Mouse (Mus musculus): ENCODE measurements around the gene Pfkl. TPM values are rescaled to one million over a fixed set of nuclear protein-coding genes. Genes with fewer than 3 reads are reported as not detected.
"Not testable (repeated sequence)": the region's sequence is repeated elsewhere in the genome, so short reads cannot be mapped to it uniquely, and the experiment has no call there.

The Pfkl gene
- total RNA-seq, 2 experiments from 2014 or later: 6.0 to 8.6 TPM

DNA sequence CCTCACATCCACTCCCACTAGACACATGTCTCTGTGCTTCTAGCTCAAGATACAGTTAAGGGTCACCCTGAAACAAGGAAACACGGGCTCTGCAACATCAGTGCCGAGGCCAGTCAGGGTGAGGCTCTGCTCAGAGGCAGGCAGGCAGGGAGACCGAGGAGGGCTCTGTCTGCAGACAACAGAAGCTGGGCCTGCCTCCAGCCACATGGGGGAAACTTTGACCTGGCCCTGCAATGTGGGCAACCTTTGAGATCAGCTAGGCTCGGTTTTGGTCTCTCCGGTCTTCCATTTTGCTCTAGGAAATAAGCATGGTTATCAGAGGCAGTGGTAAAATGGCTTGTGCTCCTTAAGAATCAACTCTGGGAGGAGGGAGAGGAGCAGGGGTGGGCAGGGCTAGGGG lies 6.5 kb upstream of the Pfkl start:
- intact Hi-C loops (cut with DNase I): loop anchor here (5.0 kb wide), 1 partner anchor 34 kb away; no protein-coding TSS in a partner anchor

DNA sequence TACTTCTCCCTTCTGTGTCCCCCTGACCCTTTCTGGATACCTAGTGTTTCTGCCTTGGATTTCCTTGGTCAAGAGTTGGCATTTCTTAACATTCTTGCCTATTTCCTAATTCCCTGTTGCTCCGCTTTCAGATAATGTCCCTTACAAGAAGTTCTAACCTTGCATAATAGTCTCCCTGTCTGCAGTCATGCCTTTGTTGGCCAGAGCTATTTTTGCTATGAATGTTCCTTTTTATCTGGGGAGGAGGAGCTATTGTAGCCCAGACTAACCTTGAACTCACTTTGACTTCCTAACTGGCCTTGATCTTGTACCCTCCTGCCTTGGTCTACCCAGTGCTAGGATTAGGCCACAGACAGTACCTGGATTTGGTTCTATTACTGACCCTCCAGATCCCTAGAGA lies 5.6 kb upstream of the Pfkl start:
- intact Hi-C loops (cut with DNase I): loop anchor here (5.0 kb wide), 1 partner anchor 33 kb away; no protein-coding TSS in a partner anchor
- DNase-seq: no peak

More for the DNA sequence above, 6.5 kb upstream of the Pfkl start:
- no peak for DNase-seq

DNA sequence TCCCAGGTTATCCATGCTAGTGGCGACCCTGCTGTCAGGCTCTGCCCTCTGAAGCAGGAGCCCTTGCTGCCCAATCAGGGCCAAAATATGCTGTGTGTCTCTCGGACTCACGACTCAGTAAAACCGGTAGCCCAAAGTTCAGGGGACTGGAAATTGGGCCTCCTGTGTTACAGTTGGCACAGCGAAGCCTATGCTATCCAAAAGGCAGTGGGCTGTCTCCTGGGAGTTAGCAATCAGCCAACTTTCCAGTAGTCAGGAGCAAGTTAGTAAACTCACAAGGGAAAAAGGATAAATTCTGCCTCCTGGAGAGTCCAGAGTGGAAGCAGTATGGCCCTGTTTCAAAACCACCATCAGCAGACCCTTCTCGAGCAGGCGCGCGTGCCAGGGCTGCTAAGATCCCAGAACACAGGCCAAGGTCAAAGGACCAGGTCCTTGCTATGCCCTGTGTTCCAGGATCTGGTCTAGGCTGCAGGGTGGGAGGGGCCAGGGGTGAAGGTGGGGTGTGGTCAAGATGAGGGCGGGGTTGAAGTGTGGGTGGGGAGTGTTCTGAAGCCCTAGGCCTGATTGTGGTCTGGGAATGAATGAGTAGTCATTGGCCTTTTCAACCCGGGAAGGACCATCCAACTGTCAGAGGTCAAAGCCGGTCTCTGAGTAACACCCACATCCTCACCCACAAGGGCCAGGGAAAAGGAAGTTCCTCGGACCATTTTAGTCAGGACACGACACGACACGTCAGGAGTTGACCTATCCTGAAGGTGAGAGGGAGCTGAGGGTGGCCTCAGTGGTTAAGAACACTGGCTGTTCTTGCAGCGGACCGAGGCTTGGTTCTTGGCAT lies 3.0 kb upstream of the Pfkl start:
- intact Hi-C loops (cut with DNase I): no loop called here
- no peak for DNase-seq

DNA sequence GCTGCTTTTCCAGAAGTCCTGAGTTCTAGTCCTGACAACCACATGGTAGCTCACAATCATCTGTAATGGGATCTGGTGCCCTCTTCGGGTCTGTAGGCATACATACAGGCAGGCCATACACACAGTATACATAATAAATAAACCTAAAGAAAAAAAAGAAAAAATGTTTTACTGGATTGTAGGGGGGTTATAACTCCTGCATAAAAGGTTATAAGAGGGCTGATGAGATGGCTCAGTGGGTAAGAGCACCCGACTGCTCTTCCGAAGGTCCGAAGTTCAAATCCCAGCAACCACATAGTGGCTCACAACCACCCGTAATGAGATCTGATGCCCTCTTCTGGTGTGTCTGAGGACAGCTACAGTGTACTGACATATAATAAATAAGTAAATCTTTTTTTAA lies 1.2 kb upstream of the Pfkl start:
- DNase-seq; intact Hi-C loops (cut with DNase I): not testable (repeated sequence)

DNA sequence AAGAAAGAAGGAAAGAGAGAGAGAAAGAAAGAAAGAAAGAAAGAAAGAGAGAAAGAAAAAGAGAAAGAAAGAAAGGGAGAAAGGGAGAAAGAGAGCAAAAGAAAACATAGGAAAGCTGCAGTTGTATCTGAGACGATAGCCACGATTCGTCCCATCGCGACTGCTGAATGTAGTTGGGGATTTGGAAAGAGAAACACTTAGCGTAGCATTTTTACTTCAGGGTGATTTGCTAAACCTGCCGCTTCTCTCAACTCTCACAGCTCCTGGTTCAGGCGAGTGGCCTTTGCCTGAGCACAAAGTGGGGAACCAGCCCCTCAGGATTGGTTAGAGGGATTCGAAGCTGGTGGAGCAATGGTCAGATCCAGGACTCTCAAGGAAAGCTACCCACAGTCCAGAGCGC lies 452 bp upstream of the Pfkl start:
- no peak for DNase-seq
- intact Hi-C loops (cut with DNase I): no loop called here

DNA sequence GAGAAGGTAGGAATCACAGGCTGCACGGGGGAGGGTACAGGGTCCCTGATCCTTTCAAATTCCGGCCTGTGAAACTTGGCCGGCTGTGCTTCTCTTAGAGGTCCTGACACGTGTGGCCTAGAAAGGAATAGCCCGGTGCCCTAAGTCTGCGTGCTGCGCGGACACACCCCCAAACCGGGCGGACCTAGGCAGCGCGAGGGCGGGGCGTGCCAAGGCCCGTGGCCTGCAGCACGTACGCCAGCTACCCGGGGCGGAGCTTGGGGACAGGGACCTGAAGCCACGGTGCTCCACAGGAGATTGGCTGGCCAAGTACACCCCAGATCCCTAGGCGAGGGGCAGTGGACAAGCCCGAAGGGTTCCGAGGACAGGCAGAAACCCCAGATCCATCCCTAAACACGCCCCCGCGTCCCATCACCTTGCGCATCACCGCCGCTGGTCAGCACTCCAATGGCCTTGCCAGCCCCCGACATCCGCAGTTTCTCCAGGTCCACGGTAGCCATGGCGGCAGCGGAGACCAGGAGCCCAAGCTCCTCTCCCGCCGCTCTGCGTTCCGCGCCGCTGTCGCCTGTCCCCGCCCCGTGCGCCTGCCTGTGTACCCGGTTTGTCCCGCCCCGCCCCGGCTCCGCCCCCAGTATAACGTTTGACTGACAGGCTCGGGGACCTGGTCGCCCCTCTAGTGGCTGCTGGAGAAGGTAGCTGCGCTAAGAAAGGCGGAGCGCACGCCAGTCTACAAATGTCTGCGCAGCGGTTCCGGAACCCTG lies 519 bp downstream of the Pfkl start:
- intact Hi-C loops (cut with DNase I): no loop called here

DNA sequence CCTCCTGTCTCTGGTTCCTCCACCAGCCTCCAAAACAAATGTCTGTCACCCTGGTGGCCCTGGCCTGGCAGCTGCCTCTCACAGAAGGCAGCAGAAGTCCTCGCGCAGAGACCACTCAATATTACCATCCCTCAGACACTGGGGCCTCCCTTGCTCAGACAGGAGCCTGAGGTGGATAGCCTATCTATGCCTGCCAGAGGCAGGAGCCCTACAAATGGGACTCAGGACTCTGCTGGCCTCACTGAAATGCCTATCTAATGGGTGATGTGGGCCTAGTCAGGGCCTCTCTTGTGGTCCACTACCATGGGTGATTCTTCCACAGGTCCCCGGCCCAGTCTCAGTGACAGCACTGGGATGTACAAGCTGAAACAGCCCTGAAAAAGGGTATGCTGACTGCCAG lies 1.7 kb downstream of the Pfkl start:
- intact Hi-C loops (cut with DNase I): no loop called here
- no peak for DNase-seq

More for the DNA sequence above, 519 bp downstream of the Pfkl start:
- peak; percentile 89 to 93 for DNase-seq

DNA sequence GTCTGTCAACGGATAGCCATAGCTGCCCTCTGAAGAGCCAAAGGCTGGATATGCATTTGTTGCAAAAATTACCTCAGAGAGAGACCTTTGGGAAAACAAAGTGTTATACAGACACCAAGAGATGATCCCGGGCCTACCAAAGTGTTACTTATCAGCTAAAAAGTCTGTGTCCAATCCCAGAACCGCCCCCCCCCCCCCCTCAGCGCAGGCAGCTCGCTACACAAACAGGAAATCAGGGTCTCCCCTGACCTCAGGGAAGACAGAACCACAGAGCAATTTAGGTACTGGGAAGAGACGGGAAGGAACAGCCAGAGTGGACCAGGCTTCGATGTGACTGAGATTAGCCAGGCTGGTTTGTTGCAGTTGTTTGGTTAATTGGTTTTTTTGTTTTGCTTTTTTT lies 2.7 kb downstream of the Pfkl start:
- intact Hi-C loops (cut with DNase I): no loop called here
- DNase-seq: no peak

DNA sequence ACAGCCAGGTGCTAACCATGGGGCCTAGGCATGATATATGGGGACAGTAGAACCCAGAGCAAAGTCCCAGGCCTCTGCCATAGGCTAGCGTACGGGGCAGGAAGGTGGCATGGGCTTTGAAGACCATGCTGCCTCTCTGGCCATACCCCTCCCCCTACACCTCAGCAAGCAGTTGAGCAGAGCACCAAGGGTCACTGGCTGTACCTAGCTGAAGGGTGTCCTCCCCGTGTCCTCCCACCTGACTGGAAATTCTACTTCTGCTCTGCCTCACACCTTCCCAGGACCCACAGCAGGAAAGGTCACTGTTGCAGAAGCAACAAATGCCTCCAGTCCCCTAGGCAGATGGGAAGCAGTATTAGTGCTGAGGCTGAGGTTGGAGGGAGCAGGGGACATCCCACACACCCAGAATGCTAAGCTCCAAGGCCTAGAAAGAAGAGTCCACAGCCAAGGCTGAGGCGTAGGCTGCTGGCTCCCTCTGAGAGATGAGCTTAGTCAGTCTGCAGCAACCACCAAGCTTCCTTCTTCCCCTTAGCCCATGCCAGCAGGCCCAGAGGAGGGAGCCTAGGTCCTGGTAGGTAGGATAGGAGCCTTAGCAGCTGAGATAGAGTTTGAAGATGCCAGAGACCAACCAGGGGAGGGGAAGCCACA lies 4.0 kb downstream of the Pfkl start:
- intact Hi-C loops (cut with DNase I): no loop called here
- DNase-seq: no peak

DNA sequence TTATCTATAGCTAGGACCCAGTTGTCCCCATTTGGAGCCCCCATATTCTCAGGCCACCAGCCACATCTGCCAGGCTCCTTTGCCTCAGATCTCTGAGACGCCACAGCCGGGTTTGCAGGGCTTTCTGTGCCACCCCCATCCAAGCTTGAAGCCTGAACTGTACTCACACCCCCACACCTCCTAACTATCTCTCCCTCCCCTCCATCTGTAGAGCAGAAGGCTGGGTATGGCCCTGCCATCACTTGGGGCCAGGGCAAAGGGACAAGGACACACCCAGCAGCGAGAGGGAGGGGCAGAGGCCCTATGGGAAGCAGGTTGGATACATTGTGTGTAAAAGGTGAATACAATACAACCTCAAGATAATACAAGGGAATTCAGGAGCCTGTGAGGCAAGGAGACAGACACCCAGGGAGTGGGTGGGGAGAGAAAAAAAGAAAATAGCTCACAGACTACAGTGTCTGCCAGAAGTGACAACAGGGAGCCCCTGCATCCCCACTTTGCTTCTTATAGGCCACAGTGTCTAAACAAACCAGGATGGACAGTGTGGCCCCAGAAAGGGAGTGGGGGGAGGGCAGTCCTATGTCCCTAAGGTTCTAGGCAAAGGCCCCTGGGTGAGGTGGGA lies 5.3 kb downstream of the Pfkl start:
- intact Hi-C loops (cut with DNase I): no loop called here

DNA sequence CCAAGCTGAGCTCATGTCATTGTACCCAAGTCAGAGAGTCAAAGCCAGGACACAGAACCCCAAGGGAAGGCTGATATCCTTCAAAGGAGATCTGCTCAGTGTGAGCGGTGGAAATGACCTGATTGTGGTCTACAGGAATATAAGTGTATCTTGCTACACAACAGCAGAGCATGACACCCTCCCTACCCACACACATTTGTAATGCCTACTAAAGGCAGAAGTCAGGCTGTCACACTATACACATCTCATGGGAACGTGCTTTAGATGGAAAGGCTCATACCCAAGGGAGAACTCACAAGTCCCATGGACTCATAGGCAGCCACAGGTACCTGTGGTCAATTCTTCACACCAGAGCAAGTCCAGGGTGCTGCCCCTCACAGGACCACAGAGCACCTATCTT lies 7.6 kb downstream of the Pfkl start:
- no peak for DNase-seq
- intact Hi-C loops (cut with DNase I): no loop called here

More for the DNA sequence above, 5.3 kb downstream of the Pfkl start:
- no peak for DNase-seq

DNA sequence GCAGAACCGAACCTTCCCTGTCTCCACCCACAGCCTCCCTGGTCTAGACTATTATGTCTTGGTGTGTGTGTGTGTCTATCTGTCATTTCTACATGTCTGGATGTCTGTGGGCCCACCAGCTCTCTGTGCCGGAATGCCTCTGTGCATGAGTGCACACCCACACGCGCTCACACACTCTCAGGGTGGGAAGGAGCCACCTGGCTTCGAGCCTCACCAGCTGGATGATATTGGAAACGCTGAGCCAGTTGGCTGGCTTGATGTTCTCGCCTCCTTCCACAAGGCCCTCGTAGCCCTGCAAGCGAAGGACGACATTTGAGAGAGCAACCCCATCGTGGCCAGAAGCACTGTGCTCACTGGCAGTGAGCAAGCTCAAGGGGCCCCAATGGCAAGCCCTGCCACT lies 8.1 kb downstream of the Pfkl start:
- peak; percentile 37 to 54 for DNase-seq
- intact Hi-C loops (cut with DNase I): no loop called here

DNA sequence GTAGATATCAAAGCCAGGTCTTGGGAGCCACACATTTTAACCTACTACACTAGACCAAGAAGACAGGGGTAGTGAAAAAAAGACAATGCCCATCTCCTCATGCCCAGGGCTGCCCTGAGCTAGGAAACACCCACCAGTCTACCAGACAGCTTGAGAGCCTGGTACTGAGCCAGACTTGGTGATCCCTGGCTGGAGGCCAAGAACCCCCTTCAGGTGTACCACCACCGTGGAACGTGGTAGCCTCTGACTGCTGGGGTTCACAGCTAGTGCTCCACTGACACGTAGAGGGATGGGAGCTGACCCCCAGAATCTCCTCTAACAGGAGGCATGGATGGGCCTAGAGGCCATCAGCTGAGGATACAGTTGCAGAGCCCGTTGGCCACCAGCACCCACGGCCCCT lies 9.7 kb downstream of the Pfkl start:
- intact Hi-C loops (cut with DNase I): no loop called here
- DNase-seq: no peak

DNA sequence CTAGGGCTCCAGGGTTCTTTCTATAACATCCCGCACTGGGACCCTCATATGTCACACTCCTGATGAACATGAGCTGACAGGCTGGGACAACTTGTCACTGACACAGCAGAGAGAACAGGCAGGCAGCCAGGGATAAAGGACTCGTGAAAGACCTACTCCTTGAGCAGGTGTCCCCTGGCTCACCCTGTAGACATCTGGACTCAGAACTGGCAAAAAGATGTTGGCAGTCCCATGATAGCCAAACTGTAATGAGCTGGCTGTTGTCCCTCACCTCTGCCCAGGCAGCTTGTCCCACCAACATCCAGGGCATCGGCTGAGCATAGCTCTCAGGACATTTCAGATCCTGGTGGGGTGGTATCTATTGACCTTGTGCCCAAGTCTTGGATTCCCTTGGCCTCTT lies 14.2 kb downstream of the Pfkl start:
- DNase-seq: no peak
- intact Hi-C loops (cut with DNase I): loop anchor here (10.0 kb wide), 1 partner anchor 579 kb away; the partner anchor contains the start of gene Ilvbl

DNA sequence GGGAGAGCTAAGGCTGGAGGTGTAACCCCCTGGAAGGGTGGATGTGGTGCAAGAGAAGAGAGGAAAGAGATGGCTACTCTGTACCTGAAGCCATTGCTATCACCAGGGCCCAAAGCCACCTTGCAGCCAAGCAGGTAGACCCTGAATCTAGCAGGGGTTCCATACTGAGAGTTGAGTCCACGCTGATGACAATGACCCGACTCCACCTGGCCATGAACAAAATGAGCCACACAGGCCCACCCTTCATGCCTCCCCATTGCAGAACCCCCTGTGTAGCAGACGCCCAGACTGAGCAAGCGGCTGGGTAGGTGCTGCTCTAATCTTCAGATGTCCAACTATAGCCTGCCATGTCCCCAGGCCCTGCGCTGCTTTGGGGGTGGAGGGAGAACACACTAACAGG lies 24.1 kb downstream of the Pfkl start:
- intact Hi-C loops (cut with DNase I): loop anchor here (2.0 kb wide), 1 partner anchor 175 kb away; no protein-coding TSS in a partner anchor

DNA sequence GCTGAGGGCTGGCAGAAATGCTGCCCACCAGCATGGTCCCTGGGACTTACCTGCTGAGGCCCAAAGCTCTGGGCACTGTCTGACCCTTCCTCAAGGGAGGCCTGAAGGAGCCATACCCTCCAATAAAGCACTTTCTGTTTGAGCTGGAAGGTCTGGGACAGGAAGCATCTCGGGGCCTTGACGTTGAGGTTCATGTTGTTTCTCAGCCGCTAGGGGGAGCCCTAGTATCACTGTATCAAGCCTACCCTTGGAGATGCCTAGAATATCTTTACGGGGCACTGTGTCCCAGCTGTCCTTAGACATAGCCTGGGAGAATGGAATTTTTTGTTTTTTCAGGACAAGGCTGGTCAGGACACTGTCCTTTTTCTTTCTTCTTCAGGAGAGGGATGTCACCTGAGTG lies 25.2 kb downstream of the Pfkl start:
- intact Hi-C loops (cut with DNase I): loop anchor here (2.0 to 5.0 kb wide), 2 partner anchors 33 to 176 kb away; no protein-coding TSS in a partner anchor
- DNase-seq: peak; percentile 40 to 54

More for the DNA sequence above, 24.1 kb downstream of the Pfkl start:
- peak in 1 of 2 experiments; percentile 2 for DNase-seq

DNA sequence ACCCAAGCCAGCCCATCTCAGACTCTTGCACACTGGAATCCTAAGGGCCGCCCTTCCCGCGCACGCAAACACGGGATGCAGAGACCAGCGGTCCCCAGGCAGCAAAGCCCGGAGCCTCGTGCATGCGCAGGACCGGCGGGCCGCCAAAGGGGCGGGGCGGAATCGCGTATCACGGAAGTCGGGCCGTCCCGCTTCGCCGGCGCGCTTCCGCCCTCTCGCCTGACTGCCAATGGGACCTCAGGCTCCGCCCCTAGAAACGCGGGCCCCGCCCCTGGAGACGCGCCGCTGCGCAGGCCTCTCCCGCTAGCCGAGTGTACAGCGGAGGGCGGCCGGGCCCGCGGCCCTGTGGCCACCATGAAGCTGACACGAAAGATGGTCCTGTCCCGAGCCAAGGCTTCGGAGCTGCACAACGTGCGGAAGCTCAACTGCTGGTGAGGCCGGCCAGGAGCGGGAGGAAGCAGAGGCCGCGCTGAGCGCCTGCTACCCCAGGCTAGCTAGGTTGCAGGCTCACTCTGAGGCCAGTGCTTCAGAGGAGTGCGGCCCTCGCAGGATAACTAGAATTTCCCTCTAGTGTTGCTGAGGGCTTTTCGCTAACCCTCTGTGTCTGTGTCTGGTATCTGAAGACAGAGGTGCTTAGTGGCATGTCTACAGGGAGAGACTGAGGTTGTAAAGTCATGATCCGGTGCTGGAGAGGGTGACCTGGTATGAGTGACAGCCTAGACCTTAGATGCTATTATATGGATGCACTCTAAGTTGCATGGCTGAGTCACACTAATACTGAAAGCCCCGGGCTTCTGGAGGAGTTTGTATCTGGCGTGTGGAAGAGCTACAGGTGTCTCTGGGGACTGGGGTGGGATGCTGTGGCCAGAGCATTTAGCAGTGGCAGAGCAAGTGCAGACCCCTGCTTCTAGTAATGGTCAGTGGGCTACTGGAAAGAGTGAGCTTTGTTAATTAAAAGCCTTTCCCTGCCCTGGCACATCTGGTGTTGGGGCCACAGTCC lies 31.2 kb downstream of the Pfkl start, which contains the start of gene 1810043G02Rik:
TSS of gene 1810043G02Rik (plus strand) at position 174 of the 1,000 bp plus-strand sequence.
- intact Hi-C loops (cut with DNase I): no loop called here
- DNase-seq: peak; percentile 99

DNA sequence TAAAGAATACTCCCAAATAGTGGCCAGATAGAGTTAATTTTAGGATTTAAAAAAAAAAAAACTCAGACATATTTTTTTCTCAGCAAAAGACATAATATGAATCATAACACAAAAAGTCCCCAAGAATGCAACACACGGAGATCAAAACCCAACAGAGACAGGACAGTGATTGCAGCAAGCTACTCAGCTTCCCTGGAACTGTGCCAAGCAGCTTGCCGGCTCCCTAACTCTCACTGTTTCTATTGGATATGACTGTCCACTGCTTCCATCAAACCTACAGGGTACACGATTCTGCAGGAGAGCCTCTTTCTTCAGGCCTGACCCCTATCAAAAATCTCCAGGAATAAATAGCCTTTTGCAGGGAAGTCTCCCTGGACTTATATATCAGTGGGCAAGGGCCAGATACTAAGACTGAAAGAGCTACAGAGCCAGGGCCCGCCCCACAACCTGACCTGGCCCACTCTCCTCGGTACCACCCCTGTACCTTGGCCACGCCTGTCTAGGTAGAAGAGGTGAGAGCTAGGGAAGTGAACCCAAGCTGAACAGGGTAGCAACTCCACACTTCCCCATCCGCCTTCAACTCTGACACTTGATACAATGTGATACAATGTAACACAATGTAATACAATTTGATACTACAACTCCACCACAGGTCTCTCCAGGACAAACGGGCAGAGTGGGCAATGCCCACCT lies 33.3 kb downstream of the Pfkl start:
- no peak for DNase-seq
- intact Hi-C loops (cut with DNase I): no loop called here

Data from gastrocnemius, postnatal 36 days (tissue).